Mouse (Mus musculus): ENCODE measurements around the gene Fbxl18. TPM values are rescaled to one million over a fixed set of nuclear protein-coding genes. Genes with fewer than 3 reads are reported as not detected.

Gene Fbxl18
- total and polyA plus RNA-seq, 3 experiments, result 4.6 to 7.4 TPM; not detected in 1

DNA sequence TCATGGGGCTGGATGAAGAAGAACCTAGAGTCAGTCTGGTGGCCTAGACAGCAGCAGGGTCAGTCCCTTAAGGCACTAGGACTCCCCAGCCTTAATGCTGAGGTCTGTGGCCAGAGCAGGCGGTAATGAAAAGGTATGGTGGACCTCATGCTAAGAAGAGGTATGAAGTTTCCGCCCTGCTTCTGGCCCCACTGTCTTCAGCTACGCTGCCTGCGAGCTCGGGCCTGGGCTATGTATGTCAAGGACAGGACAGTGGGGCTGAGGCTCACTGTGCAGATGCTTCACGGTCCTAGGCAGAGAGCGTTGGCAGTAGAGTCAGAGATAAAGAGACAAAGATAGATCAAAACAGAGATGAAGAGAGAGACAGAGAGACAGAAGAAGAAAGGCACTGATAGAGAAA lies 46.3 kb downstream of the Fbxl18 start:
- Histone ChIP-seq H3K4me3 (ENCODE audit: control insufficient read depth in 1 of 2, insufficient read depth in 1 of 2, low read depth in 2 of 2, low read length in 2 of 2) (no peak overlapping the region), H3K4me1 (ENCODE audit: control insufficient read depth in 1 of 2, insufficient read depth in 2 of 2, low read length in 2 of 2) (peaks cover 2 to 12% of the 10 kb centered on the region in 2 experiments)
- no peak for DNase-seq (ENCODE audit: low read depth, low spot score)

DNA sequence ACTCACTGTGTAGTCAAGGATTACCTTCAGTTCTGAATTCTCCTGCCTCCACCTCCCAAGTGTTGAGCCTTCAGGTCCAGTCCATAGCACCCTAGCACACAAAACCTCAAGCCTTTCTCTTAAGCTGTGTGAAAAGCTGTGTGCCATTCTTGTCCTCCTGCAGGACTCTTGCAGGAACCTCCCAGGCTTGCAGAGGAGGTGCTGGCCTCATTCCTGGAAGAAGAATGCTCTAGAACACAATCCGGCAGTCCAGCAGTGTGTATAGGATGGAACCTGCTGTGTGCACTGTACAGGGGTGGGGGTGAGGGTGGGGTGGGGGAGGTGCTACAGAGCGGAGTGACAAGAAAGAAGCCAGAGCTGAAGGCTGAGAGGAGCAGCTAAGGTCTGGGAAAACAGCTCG lies 47.1 kb downstream of the Fbxl18 start:
- H3K4me3 ChIP-seq (ENCODE audit: control insufficient read depth in 1 of 2, insufficient read depth in 1 of 2, low read depth in 2 of 2, low read length in 2 of 2), result no peak overlapping the region

More for the DNA sequence above, 46.3 kb downstream of the Fbxl18 start:
- Histone ChIP-seq H3K27me3 (ENCODE audit: control insufficient read depth in 1 of 2, insufficient read depth in 2 of 2, low read length in 2 of 2) (no peaks in the 10 kb centered on the region), H3K9ac (ENCODE audit: control insufficient read depth, low read depth, low read length, poor library complexity, severe bottlenecking) (no peak overlapping the region), H3K27ac (ENCODE audit: control insufficient read depth, low read depth, low read length) (no peak overlapping the region), H3K79me2 (ENCODE audit: control insufficient read depth, insufficient read depth, low read length, poor library complexity) (no peaks in the 10 kb centered on the region), H3K9me3 (replicated peaks; ENCODE audit: insufficient read depth, low read length) (no peaks in the 10 kb centered on the region), H3K36me3 (ENCODE audit: control insufficient read depth in 1 of 2, insufficient read depth in 2 of 2, low read length in 2 of 2) (peaks cover 0 to 8% of the 10 kb centered on the region in 2 experiments; a peak in 2 of 4 replicates)
- TF ChIP-seq RAD21 (IDR thresholded peaks at IDR 0.05; ENCODE audit: low read depth, low read length), result no peak
- TF ChIP-seq TAL1 (IDR thresholded peaks at IDR 0.05; ENCODE audit: low read length), result no peak
- TF ChIP-seq RCOR1 (IDR thresholded peaks at IDR 0.05; ENCODE audit: low read depth, low read length), result no peak
- no peak for TF ChIP-seq USF1 (IDR thresholded peaks at IDR 0.05; ENCODE audit: low read depth, low read length)

DNA sequence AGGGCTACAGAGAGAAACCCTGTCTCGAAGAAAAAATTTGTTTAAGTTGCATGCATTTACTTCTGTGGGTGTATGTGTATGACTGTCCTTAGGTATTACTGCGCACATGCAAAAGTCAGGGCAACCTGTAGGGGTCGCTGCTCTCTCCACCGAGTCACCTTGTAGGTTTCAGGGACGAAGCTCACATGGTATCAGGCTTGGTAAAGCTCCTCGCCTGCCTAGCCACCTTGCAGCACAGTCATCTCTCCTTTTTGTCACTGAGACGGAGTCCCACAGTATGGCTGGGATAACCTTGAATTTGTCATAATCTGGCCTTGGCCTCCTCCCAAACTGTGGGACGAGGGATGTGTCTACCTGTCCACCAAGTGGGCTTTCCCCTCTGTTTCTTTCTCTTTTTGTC lies 50.8 kb downstream of the Fbxl18 start:
- Histone ChIP-seq H3K9ac (ENCODE audit: control insufficient read depth, low read depth, low read length, poor library complexity, severe bottlenecking) (no peak overlapping the region), H3K79me2 (ENCODE audit: control insufficient read depth, insufficient read depth, low read length, poor library complexity) (no peaks in the 10 kb centered on the region), H3K36me3 (ENCODE audit: control insufficient read depth in 1 of 2, insufficient read depth in 2 of 2, low read length in 2 of 2) (no peaks in the 10 kb centered on the region), H3K4me1 (ENCODE audit: control insufficient read depth in 1 of 2, insufficient read depth in 2 of 2, low read length in 2 of 2) (0 out of 4 replicates have a peak, but pooled peaks cover 0 to 2% of the 10 kb centered on the region in 2 experiments), H3K9me3 (replicated peaks; ENCODE audit: insufficient read depth, low read length) (no peaks in the 10 kb centered on the region), H3K27ac (ENCODE audit: control insufficient read depth, low read depth, low read length) (no peak overlapping the region), H3K4me3 (ENCODE audit: control insufficient read depth in 1 of 2, insufficient read depth in 1 of 2, low read depth in 2 of 2, low read length in 2 of 2) (no peak overlapping the region), H3K27me3 (ENCODE audit: control insufficient read depth in 1 of 2, insufficient read depth in 2 of 2, low read length in 2 of 2) (no peaks in the 10 kb centered on the region)
- TF ChIP-seq MYB (IDR thresholded peaks at IDR 0.05; ENCODE audit: low read depth, low read length) (no peak), NRF1 (IDR thresholded peaks at IDR 0.05; ENCODE audit: insufficient read depth, low read depth, low read length, poor library complexity, severe bottlenecking) (no peak), MAFK (IDR thresholded peaks at IDR 0.05; ENCODE audit: borderline replicate concordance, low read depth, low read length) (no peak), SMC3 (IDR thresholded peaks at IDR 0.05; ENCODE audit: low read depth, low read length) (peak; percentile 32; the same call in 1 of the 2 replicates), CTCF (IDR thresholded peaks at IDR 0.05 in 2 of 3, conservative IDR thresholded peaks at IDR 0.05 in 1 of 3; ENCODE audit: control insufficient read depth in 1 of 3, insufficient read depth in 1 of 3, low read depth in 2 of 3, low read length in 3 of 3, poor library complexity in 1 of 3, severe bottlenecking in 1 of 3) (peak; percentile 56 to 73 (median 69)), POLR2AphosphoS2 (IDR thresholded peaks at IDR 0.05; ENCODE audit: low read length) (no peak), RAD21 (IDR thresholded peaks at IDR 0.05; ENCODE audit: low read depth, low read length) (peak; percentile 7; the same call in 1 of the 2 replicates)
- DNase-seq (ENCODE audit: low read depth, low spot score), result peak; percentile 48

More for the DNA sequence above, 47.1 kb downstream of the Fbxl18 start:
- TF ChIP-seq USF1 (IDR thresholded peaks at IDR 0.05; ENCODE audit: low read depth, low read length) (no peak), NELFE (IDR thresholded peaks at IDR 0.05; ENCODE audit: low read depth, low read length) (no peak), MAFK (IDR thresholded peaks at IDR 0.05; ENCODE audit: borderline replicate concordance, low read depth, low read length) (no peak), E2F4 (IDR thresholded peaks at IDR 0.05; ENCODE audit: borderline replicate concordance, low read depth, low read length) (no peak), HCFC1 (IDR thresholded peaks at IDR 0.05; ENCODE audit: low read depth, low read length) (no peak), MAX (IDR thresholded peaks at IDR 0.05; ENCODE audit: low read length) (no peak), ETS1 (IDR thresholded peaks at IDR 0.05; ENCODE audit: low read depth, low read length) (no peak), BHLHE40 (IDR thresholded peaks at IDR 0.05; ENCODE audit: borderline replicate concordance, low read depth, low read length) (no peak), GABPA (IDR thresholded peaks at IDR 0.05; ENCODE audit: low read depth, low read length) (no peak), EP300 (IDR thresholded peaks at IDR 0.05; ENCODE audit: low read depth in 1 of 2, low read length in 2 of 2) (no peak), SIN3A (IDR thresholded peaks at IDR 0.05; ENCODE audit: low read length) (no peak)
- Histone ChIP-seq H3K4me1 (ENCODE audit: control insufficient read depth in 1 of 2, insufficient read depth in 2 of 2, low read length in 2 of 2) (peaks cover 2 to 9% of the 10 kb centered on the region in 2 experiments), H3K9me3 (replicated peaks; ENCODE audit: insufficient read depth, low read length) (no peaks in the 10 kb centered on the region), H3K27ac (ENCODE audit: control insufficient read depth, low read depth, low read length) (no peak overlapping the region), H3K9ac (ENCODE audit: control insufficient read depth, low read depth, low read length, poor library complexity, severe bottlenecking) (no peak overlapping the region), H3K79me2 (ENCODE audit: control insufficient read depth, insufficient read depth, low read length, poor library complexity) (no peaks in the 10 kb centered on the region), H3K27me3 (ENCODE audit: control insufficient read depth in 1 of 2, insufficient read depth in 2 of 2, low read length in 2 of 2) (no peaks in the 10 kb centered on the region), H3K36me3 (ENCODE audit: control insufficient read depth in 1 of 2, insufficient read depth in 2 of 2, low read length in 2 of 2) (peaks cover 0 to 5% of the 10 kb centered on the region in 2 experiments; a peak in 2 of 4 replicates)
- DNase-seq (ENCODE audit: low read depth, low spot score), result no peak
